Mouse (Mus musculus) heart, postnatal 36 days (tissue): Measurements from ENCODE around the gene Naa40. TPM values are rescaled to one million over a fixed set of nuclear protein-coding genes. Genes with fewer than 3 reads are reported as not detected.
A peak's percentile ranks its signal among the peaks of the same experiment; 100 is the strongest.

ENCODE experiments used
- DNase-seq, 2 experiments: peaks; one replicate each; pipeline ENCODE4 v3.0.0; 2021 to 2022
- intact Hi-C: fragments of 180-260 bp; cut with DNase I; formaldehyde crosslinking; loops from one replicate; pipeline ENCODE4 v1.15.1; 2025
- total RNA-seq, 2 experiments: library from RNA; stranded (reverse); gene quantifications; 2 replicates each; pipeline ENCODE4 v1.2.3; 2021

Gene Naa40
- total RNA-seq, 2 experiments from 2014 or later, result 15.3 to 15.6 TPM

GRCm38 (mm10) chr19:7187157-7187556 lies 53.8 kb downstream of the Naa40 start:
- intact Hi-C loops, result no loop called here
- no peak for DNase-seq

- intact Hi-C loops, result no loop called here
- DNase-seq, result no peak
These were observed 55.2 kb downstream of the Naa40 start for GRCm38 (mm10) chr19:7185715-7186291.

- intact Hi-C loops, result no loop called here
- no peak for DNase-seq
These were observed 55.9 kb downstream of the Naa40 start for GRCm38 (mm10) chr19:7185059-7185458.

GRCm38 (mm10) chr19:7183419-7183818 lies 57.6 kb downstream of the Naa40 start:
- intact Hi-C loops, result no loop called here
- no peak for DNase-seq

GRCm38 (mm10) chr19:7182273-7182949 lies 58.6 kb downstream of the Naa40 start:
- intact Hi-C loops, result no loop called here
- peak in 1 of 2 experiments; percentile 54 for DNase-seq

GRCm38 (mm10) chr19:7181496-7181895 lies 59.5 kb downstream of the Naa40 start:
- intact Hi-C loops, result no loop called here
- DNase-seq, result no peak

GRCm38 (mm10) chr19:7180756-7181405 lies 60.1 kb downstream of the Naa40 start:
- no peak for DNase-seq
- intact Hi-C loops, result no loop called here

- intact Hi-C loops, result no loop called here
- DNase-seq, result no peak
These were observed 62.0 kb downstream of the Naa40 start for GRCm38 (mm10) chr19:7178841-7179452.

GRCm38 (mm10) chr19:7177804-7178511 lies 63.0 kb downstream of the Naa40 start:
- no peak for DNase-seq
- intact Hi-C loops, result no loop called here

- DNase-seq, result no peak
- intact Hi-C loops, result no loop called here
These were observed 64.8 kb downstream of the Naa40 start for GRCm38 (mm10) chr19:7176041-7176696.

Other genes with a start within 250 kb of the Naa40 start
- 10 to 100 TPM; 51.0 to 57.1 TPM for gene Dnajc4, start 248.6 kb downstream of the Naa40 start, total RNA-seq
- 10 to 100 TPM; 27.0 to 28.9 TPM for gene Nudt22, start 245.1 kb downstream of the Naa40 start, total RNA-seq
- gene Trpt1, start 245.1 kb downstream of the Naa40 start, total RNA-seq, result 10 to 100 TPM; 23.0 to 25.5 TPM
- 1 to 10 TPM; 4.2 to 5.9 TPM for gene Fermt3, start 221.7 kb downstream of the Naa40 start, total RNA-seq
- gene Stip1, start 201.2 kb downstream of the Naa40 start, total RNA-seq, result 100 to 1,000 TPM in 1 of 2 experiments, 10 to 100 TPM in 1; 98.7 to 126 TPM
- 100 to 1,000 TPM; 272 to 280 TPM for gene Macrod1, start 184.4 kb downstream of the Naa40 start, total RNA-seq
- gene Flrt1, start 135.5 kb downstream of the Naa40 start, total RNA-seq, result under 1 TPM; 0.84 to 1.00 TPM
- gene Otub1, start 34.9 kb downstream of the Naa40 start, total RNA-seq, result 10 to 100 TPM; 72.2 to 72.6 TPM
- gene Cox8a, start 23.6 kb downstream of the Naa40 start, total RNA-seq, result 100 to 1,000 TPM; 395 to 437 TPM
- 1 to 10 TPM; 5.4 to 7.8 TPM for gene Rcor2, start 26.1 kb upstream of the Naa40 start, total RNA-seq
- gene Mark2, start 100.7 kb upstream of the Naa40 start, total RNA-seq, result 10 to 100 TPM; 42.8 to 51.2 TPM
- 10 to 100 TPM; 13.1 to 13.4 TPM for gene Spindoc, start 141.8 kb upstream of the Naa40 start, total RNA-seq
- 10 to 100 TPM; 15.3 to 17.7 TPM for gene 2700081O15Rik, start 176.4 kb upstream of the Naa40 start, total RNA-seq
- gene Rtn3, start 242.1 kb upstream of the Naa40 start, total RNA-seq, result 10 to 100 TPM; 75.7 to 76.9 TPM